Mouse (Mus musculus): Measurements from ENCODE around the gene Rapgef2.
A peak's percentile ranks its signal among the peaks of the same experiment; 100 is the strongest.

- TF ChIP-seq POLR2A (IDR thresholded peaks at IDR 0.05; ENCODE audit: insufficient read depth, low read length) (no peak), CTCF (IDR thresholded peaks at IDR 0.05; ENCODE audit: low read depth, low read length) (peak; percentile 61)
These were observed 176.2 kb downstream of the Rapgef2 start for GRCm38 (mm10) chr3:79110153-79110552.

Data from ES-Bruce4 (cell line).